ENCODE assay signal across 15 mouse cellular contexts in genomic region chr7:37395881-37396513, GRCm38 (mm10).
A peak's percentile ranks its signal among the peaks of the same experiment; 100 is the strongest.
DNase-seq lines count a peak whose midpoint lies in the region; ATAC-seq and TF ChIP-seq lines count a peak whose summit lies in the region.
"Had no signal": no experiment of that assay in that cellular context is flagged by ENCODE, and none has a peak within 500 bp of the region (broad histone marks: within the 10 kb centered on the region; RNA-seq: fewer than 3 reads in every experiment).

No protein-coding gene starts in this region.

- ATAC-seq in forebrain, embryonic 13.5 days: peak; percentile 57; the same call in 1 of the 2 replicates
- no peak for ATAC-seq in forebrain, embryonic 12.5 days (ENCODE audit: low FRiP score)
- no peak for ATAC-seq in midbrain, embryonic 16.5 days
- ATAC-seq in midbrain, embryonic 15.5 days (replicated peaks): no peak
- 0 out of 2 replicates have a peak, but pooled peaks have one; percentile 20 for ATAC-seq in forebrain, embryonic 14.5 days
- peak; percentile 39 for ATAC-seq in hindbrain, postnatal 0 days
- ATAC-seq: inflammation-experienced regulatory T-cells, adult 6 months had no signal

- H3K4me3 ChIP-seq in forebrain, embryonic 13.5 days: no peak overlapping the region
- no peak overlapping the region for H3K4me3 ChIP-seq in forebrain, embryonic 12.5 days (replicated peaks)
- no peak overlapping the region for H3K4me3 ChIP-seq in midbrain, embryonic 16.5 days (ENCODE audit: low read depth, low read length)
- no peak overlapping the region for H3K4me3 ChIP-seq in midbrain, embryonic 15.5 days
- H3K4me3 ChIP-seq in forebrain, embryonic 14.5 days (ENCODE audit: low read depth, low read length): no peak overlapping the region
- no peak overlapping the region for H3K4me3 ChIP-seq in hindbrain, postnatal 0 days (ENCODE audit: low read length)
- H3K4me3 ChIP-seq: embryonic facial prominence, embryonic 15.5 days; midbrain, embryonic 12.5 days had no signal

- no peaks in the 10 kb centered on the region for H3K27me3 ChIP-seq in forebrain, embryonic 13.5 days
- no peaks in the 10 kb centered on the region for H3K27me3 ChIP-seq in forebrain, embryonic 12.5 days
- no peaks in the 10 kb centered on the region for H3K27me3 ChIP-seq in midbrain, embryonic 16.5 days (ENCODE audit: control insufficient read depth, insufficient read depth, low read depth, low read length)
- H3K27me3 ChIP-seq in midbrain, embryonic 15.5 days (replicated peaks): no peaks in the 10 kb centered on the region
- H3K27me3 ChIP-seq in forebrain, embryonic 14.5 days (replicated peaks; ENCODE audit: control insufficient read depth, insufficient read depth, low read length): no peaks in the 10 kb centered on the region
- H3K27me3 ChIP-seq in hindbrain, postnatal 0 days (ENCODE audit: insufficient read depth, low read length): no peaks in the 10 kb centered on the region
- H3K27me3 ChIP-seq: embryonic facial prominence, embryonic 15.5 days; midbrain, embryonic 12.5 days had no signal

- no peak overlapping the region for H3K27ac ChIP-seq in forebrain, embryonic 13.5 days
- no peak overlapping the region for H3K27ac ChIP-seq in forebrain, embryonic 12.5 days
- H3K27ac ChIP-seq in midbrain, embryonic 16.5 days (ENCODE audit: low read length): 0 out of 2 replicates have a peak overlapping the region, but pooled peaks have one; percentile 20
- H3K27ac ChIP-seq in midbrain, embryonic 15.5 days: no peak overlapping the region
- no peak overlapping the region for H3K27ac ChIP-seq in forebrain, embryonic 14.5 days (ENCODE audit: low read depth, low read length)
- H3K27ac ChIP-seq in hindbrain, postnatal 0 days: peak overlapping the region; percentile 65; the same call in 1 of the 2 replicates
- H3K27ac ChIP-seq: embryonic facial prominence, embryonic 15.5 days; midbrain, embryonic 12.5 days had no signal

- H3K9me3 ChIP-seq in forebrain, embryonic 13.5 days (replicated peaks): no peaks in the 10 kb centered on the region
- H3K9me3 ChIP-seq in forebrain, embryonic 12.5 days: no peaks in the 10 kb centered on the region
- H3K9me3 ChIP-seq in midbrain, embryonic 16.5 days (replicated peaks; ENCODE audit: control insufficient read depth, low read length, poor library complexity, severe bottlenecking): no peaks in the 10 kb centered on the region
- H3K9me3 ChIP-seq in midbrain, embryonic 15.5 days: no peaks in the 10 kb centered on the region
- no peaks in the 10 kb centered on the region for H3K9me3 ChIP-seq in forebrain, embryonic 14.5 days (replicated peaks; ENCODE audit: control insufficient read depth, low read length)
- H3K9me3 ChIP-seq in hindbrain, postnatal 0 days (ENCODE audit: low read length): no peaks in the 10 kb centered on the region
- H3K9me3 ChIP-seq: embryonic facial prominence, embryonic 15.5 days; midbrain, embryonic 12.5 days had no signal

- peaks cover 15% of the 10 kb centered on the region for H3K4me1 ChIP-seq in forebrain, embryonic 13.5 days
- peaks cover 19% of the 10 kb centered on the region for H3K4me1 ChIP-seq in forebrain, embryonic 12.5 days
- H3K4me1 ChIP-seq in midbrain, embryonic 16.5 days (ENCODE audit: control insufficient read depth, insufficient read depth, low read length): peaks cover 5% of the 10 kb centered on the region
- H3K4me1 ChIP-seq in midbrain, embryonic 15.5 days: peaks cover 8% of the 10 kb centered on the region
- H3K4me1 ChIP-seq in forebrain, embryonic 14.5 days (ENCODE audit: control insufficient read depth, insufficient read depth, low read length): peaks cover 4% of the 10 kb centered on the region; the same call in 1 of the 2 replicates
- H3K4me1 ChIP-seq in hindbrain, postnatal 0 days (ENCODE audit: insufficient read depth, low read length): peaks cover 2% of the 10 kb centered on the region; the same call in 1 of the 2 replicates
- H3K4me1 ChIP-seq: embryonic facial prominence, embryonic 15.5 days had no signal

- no peak overlapping the region for H3K9ac ChIP-seq in forebrain, embryonic 13.5 days
- no peak overlapping the region for H3K9ac ChIP-seq in forebrain, embryonic 12.5 days
- no peak overlapping the region for H3K9ac ChIP-seq in midbrain, embryonic 16.5 days (ENCODE audit: low read depth, low read length)
- H3K9ac ChIP-seq in midbrain, embryonic 15.5 days: no peak overlapping the region
- H3K9ac ChIP-seq in forebrain, embryonic 14.5 days (ENCODE audit: low read length): no peak overlapping the region
- H3K9ac ChIP-seq in hindbrain, postnatal 0 days (replicated peaks; ENCODE audit: low read length): no peak overlapping the region
- H3K9ac ChIP-seq: embryonic facial prominence, embryonic 15.5 days; midbrain, embryonic 12.5 days had no signal

- peak; percentile 49 for DNase-seq in forebrain, embryonic 14.5 days (ENCODE audit: low spot score)
- peak; percentile 61 for DNase-seq in hindbrain, postnatal 0 days (ENCODE audit: low spot score)
- no peak for DNase-seq in embryo, embryonic 11 days
- DNase-seq: heart, postnatal 10 days; kidney, adult 2 months; kidney, postnatal 10 days; liver had no signal

- TF ChIP-seq CTCF in hindbrain, postnatal 0 days (IDR thresholded peaks at IDR 0.05; ENCODE audit: low read depth): no peak

- no peak overlapping the region for H3K4me2 ChIP-seq in forebrain, embryonic 13.5 days
- no peak overlapping the region for H3K4me2 ChIP-seq in forebrain, embryonic 12.5 days
- no peak overlapping the region for H3K4me2 ChIP-seq in midbrain, embryonic 16.5 days (ENCODE audit: low read length)
- no peak overlapping the region for H3K4me2 ChIP-seq in midbrain, embryonic 15.5 days
- no peak overlapping the region for H3K4me2 ChIP-seq in forebrain, embryonic 14.5 days (ENCODE audit: low read length)
- H3K4me2 ChIP-seq in hindbrain, postnatal 0 days (ENCODE audit: low read depth, low read length): 0 out of 2 replicates have a peak overlapping the region, but pooled peaks have one; percentile 1
- H3K4me2 ChIP-seq: embryonic facial prominence, embryonic 15.5 days; heart, embryonic 11.5 days; midbrain, embryonic 12.5 days had no signal

- no peaks in the 10 kb centered on the region for H3K36me3 ChIP-seq in forebrain, embryonic 13.5 days (ENCODE audit: poor library complexity, severe bottlenecking)
- no peaks in the 10 kb centered on the region for H3K36me3 ChIP-seq in forebrain, embryonic 12.5 days (replicated peaks)
- H3K36me3 ChIP-seq in midbrain, embryonic 16.5 days (ENCODE audit: control insufficient read depth, insufficient read depth, low read length): no peaks in the 10 kb centered on the region
- no peaks in the 10 kb centered on the region for H3K36me3 ChIP-seq in midbrain, embryonic 15.5 days (replicated peaks)
- no peaks in the 10 kb centered on the region for H3K36me3 ChIP-seq in forebrain, embryonic 14.5 days (ENCODE audit: control insufficient read depth, insufficient read depth, low read length)
- H3K36me3 ChIP-seq in hindbrain, postnatal 0 days (ENCODE audit: insufficient read depth, low read length): no peaks in the 10 kb centered on the region
- H3K36me3 ChIP-seq: embryonic facial prominence, embryonic 15.5 days; midbrain, embryonic 12.5 days had no signal

- WGBS in forebrain, embryonic 13.5 days: 87% methylated on average over 13 of the region's 13 CpGs
- 89% methylated on average over 13 of the region's 13 CpGs for WGBS in forebrain, embryonic 12.5 days
- 86% methylated on average over 13 of the region's 13 CpGs for WGBS in midbrain, embryonic 16.5 days
- 87% methylated on average over 13 of the region's 13 CpGs for WGBS in midbrain, embryonic 15.5 days
- WGBS in forebrain, embryonic 14.5 days: 74% methylated on average over 13 of the region's 13 CpGs
- WGBS in hindbrain, postnatal 0 days: 53% methylated on average over 13 of the region's 13 CpGs

Comparison
In these comparisons a context has a peak if more than half of its experiments do, and no peak if none do; other contexts are left out.
1. ATAC-seq: peak in forebrain, embryonic 13.5 days (single experiment), forebrain, embryonic 14.5 days (single experiment) and hindbrain, postnatal 0 days (single experiment); none in forebrain, embryonic 12.5 days (single experiment), midbrain, embryonic 16.5 days (single experiment) and midbrain, embryonic 15.5 days (single experiment).
2. H3K27ac ChIP-seq: peak in midbrain, embryonic 16.5 days (single experiment) and hindbrain, postnatal 0 days (single experiment); none in forebrain, embryonic 13.5 days (single experiment), forebrain, embryonic 12.5 days (single experiment), midbrain, embryonic 15.5 days (single experiment) and forebrain, embryonic 14.5 days (single experiment).